Mouse (Mus musculus): Measurements from ENCODE around the gene Ren1. TPM values are rescaled to one million over a fixed set of nuclear protein-coding genes. Genes with fewer than 3 reads are reported as not detected.

Gene Ren1
- polyA plus RNA-seq, 1 experiment from 2014 or later = not detected

DNA sequence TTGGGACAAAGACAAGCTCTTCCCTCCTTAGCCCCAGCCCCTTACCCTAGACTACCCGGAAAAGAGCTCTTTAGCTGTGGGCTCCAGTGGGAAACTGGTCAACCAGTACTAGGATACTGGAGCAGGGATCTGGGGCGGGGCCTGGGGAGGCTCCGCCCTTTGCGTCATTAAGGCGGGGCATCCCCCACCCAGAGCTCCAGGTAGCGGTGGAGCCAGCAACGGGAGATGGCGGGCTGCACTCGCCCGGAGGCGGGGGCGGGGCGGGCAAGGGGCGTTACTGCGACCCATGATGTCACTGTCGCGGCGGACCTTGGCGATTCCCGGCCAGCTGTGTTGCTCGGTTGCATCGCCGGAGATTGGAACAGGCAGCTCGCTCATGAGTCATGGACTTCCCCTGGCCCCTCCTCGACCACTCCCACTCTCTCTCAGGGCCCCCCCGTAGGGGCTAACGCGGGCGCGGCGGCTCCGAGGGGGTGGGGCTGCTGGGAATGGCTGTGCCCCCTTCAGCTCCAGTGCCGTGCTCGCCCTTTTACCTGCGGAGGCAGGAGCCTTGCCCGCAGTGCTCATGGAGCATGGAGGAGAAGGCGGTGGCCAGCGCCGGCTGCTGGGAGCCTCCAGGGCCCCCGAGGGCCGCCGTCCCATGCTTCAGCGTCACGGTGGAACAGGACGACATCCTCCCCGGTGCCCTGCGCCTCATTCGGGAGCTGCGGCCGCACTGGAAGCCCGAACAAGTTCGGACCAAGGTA, 13.1 kb downstream of the Ren1 start, which contains the start of gene Etnk2:
Etnk2 (plus strand) TSS at position 297 of the 746 bp plus-strand sequence.
- H3K4me3 ChIP-seq (ENCODE audit: low read depth, low read length) = peak within 1 kb of the TSS; percentile 65
- peak; percentile 69 for ATAC-seq (ENCODE audit: insufficient read depth, low FRiP score, low TSS enrichment)
- peaks cover 11% of the 10 kb centered on the region; the same call in 1 of the 2 replicates for H3K4me1 ChIP-seq (ENCODE audit: control insufficient read depth, insufficient read depth, low read length)
- no peaks in the 10 kb centered on the region for H3K36me3 ChIP-seq (ENCODE audit: control insufficient read depth, insufficient read depth, low read length)
- H3K27me3 ChIP-seq (ENCODE audit: control insufficient read depth, insufficient read depth, low read length) = peaks cover 17% of the 10 kb centered on the region
- 1% methylated on average over 36 of the region's 52 CpGs for WGBS
- H3K9ac ChIP-seq (ENCODE audit: low read length) = peak within 1 kb of the TSS; percentile 66
- H3K4me2 ChIP-seq (ENCODE audit: low read depth) = peak within 1 kb of the TSS; percentile 98
- H3K9me3 ChIP-seq (ENCODE audit: control insufficient read depth, low read length) = no peaks in the 10 kb centered on the region
- H3K27ac ChIP-seq (ENCODE audit: low read depth, low read length) = no peak within 1 kb of the TSS
- peak; percentile 84 for DNase-seq (ENCODE audit: low spot score)

- DNase-seq (ENCODE audit: low spot score) = peak; percentile 32
- Histone ChIP-seq H3K27ac (ENCODE audit: low read depth, low read length) (no peak overlapping the region), H3K27me3 (ENCODE audit: control insufficient read depth, insufficient read depth, low read length) (peaks cover 17% of the 10 kb centered on the region), H3K9ac (ENCODE audit: low read length) (peak overlapping the region; percentile 66), H3K9me3 (ENCODE audit: control insufficient read depth, low read length) (no peaks in the 10 kb centered on the region), H3K4me1 (ENCODE audit: control insufficient read depth, insufficient read depth, low read length) (peaks cover 11% of the 10 kb centered on the region; the same call in 1 of the 2 replicates), H3K36me3 (ENCODE audit: control insufficient read depth, insufficient read depth, low read length) (no peaks in the 10 kb centered on the region), H3K4me2 (ENCODE audit: low read depth) (peak overlapping the region; percentile 98), H3K4me3 (ENCODE audit: low read depth, low read length) (peak overlapping the region; percentile 65)
- WGBS = 2% methylated on average over 27 of the region's 27 CpGs
- ATAC-seq (ENCODE audit: insufficient read depth, low FRiP score, low TSS enrichment) = 0 out of 2 replicates have a peak, but pooled peaks have one; percentile 27
These were observed 13.8 kb downstream of the Ren1 start for GRCm38 (mm10) chr1:133364022-133364630.

- DNase-seq (ENCODE audit: low spot score) = no peak
- Histone ChIP-seq H3K36me3 (ENCODE audit: control insufficient read depth, insufficient read depth, low read length) (no peaks in the 10 kb centered on the region), H3K27ac (ENCODE audit: low read depth, low read length) (no peak overlapping the region), H3K9ac (ENCODE audit: low read length) (no peak overlapping the region), H3K4me2 (ENCODE audit: low read depth) (no peak overlapping the region), H3K9me3 (ENCODE audit: control insufficient read depth, low read length) (no peaks in the 10 kb centered on the region), H3K4me3 (ENCODE audit: low read depth, low read length) (no peak overlapping the region), H3K27me3 (ENCODE audit: control insufficient read depth, insufficient read depth, low read length) (peaks cover 17% of the 10 kb centered on the region), H3K4me1 (ENCODE audit: control insufficient read depth, insufficient read depth, low read length) (peaks cover 11% of the 10 kb centered on the region; the same call in 1 of the 2 replicates)
- 59% methylated on average over 2 of the region's 2 CpGs for WGBS
- ATAC-seq (ENCODE audit: insufficient read depth, low FRiP score, low TSS enrichment) = no peak
These were observed 14.6 kb downstream of the Ren1 start for GRCm38 (mm10) chr1:133364890-133365289.

DNA sequence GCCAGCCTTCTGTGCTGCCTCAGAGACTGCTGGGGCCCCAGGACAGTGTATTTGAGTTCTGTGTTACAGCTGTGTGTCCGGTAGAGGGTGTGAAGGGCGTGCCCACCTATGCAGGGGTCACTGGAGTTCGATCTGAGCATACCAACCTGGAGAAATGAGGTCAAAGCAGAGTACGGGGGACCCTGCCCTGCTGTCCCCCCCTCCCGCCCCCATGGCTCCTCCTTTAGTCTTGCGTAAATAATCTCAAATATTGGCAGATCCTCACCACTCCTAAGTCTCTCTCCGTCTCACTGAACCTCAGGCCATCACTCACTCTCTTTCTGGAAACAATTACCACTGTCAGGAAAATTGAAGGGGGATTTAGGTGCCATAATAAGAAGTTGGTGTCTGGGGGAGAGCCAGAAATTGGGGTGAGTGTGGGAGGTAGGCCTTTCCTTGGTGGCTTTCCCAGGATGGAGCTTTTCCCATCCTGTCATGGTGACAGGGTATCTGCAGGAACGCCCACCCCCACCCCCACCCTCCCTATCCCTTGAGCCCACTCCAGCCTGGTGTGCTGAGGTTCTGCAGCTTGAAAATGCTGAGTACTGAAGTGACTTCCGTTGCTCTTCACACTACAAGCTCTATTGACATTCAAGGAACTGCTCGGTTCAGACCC, 16.8 kb downstream of the Ren1 start:
- WGBS = 50% methylated on average over 10 of the region's 10 CpGs
- H3K36me3 ChIP-seq (ENCODE audit: control insufficient read depth, insufficient read depth, low read length) = no peaks in the 10 kb centered on the region
- DNase-seq (ENCODE audit: low spot score) = no peak
- ATAC-seq (ENCODE audit: insufficient read depth, low FRiP score, low TSS enrichment) = no peak
- no peak overlapping the region for H3K9ac ChIP-seq (ENCODE audit: low read length)
- peaks cover 11% of the 10 kb centered on the region; the same call in 1 of the 2 replicates for H3K4me1 ChIP-seq (ENCODE audit: control insufficient read depth, insufficient read depth, low read length)
- H3K27ac ChIP-seq (ENCODE audit: low read depth, low read length) = no peak overlapping the region
- no peak overlapping the region for H3K4me2 ChIP-seq (ENCODE audit: low read depth)
- no peaks in the 10 kb centered on the region for H3K9me3 ChIP-seq (ENCODE audit: control insufficient read depth, low read length)
- no peak overlapping the region for H3K4me3 ChIP-seq (ENCODE audit: low read depth, low read length)
- peaks cover 17% of the 10 kb centered on the region for H3K27me3 ChIP-seq (ENCODE audit: control insufficient read depth, insufficient read depth, low read length)

- ATAC-seq (ENCODE audit: insufficient read depth, low FRiP score, low TSS enrichment) = no peak
- no peak overlapping the region for H3K9ac ChIP-seq (ENCODE audit: low read length)
- H3K4me2 ChIP-seq (ENCODE audit: low read depth) = no peak overlapping the region
- DNase-seq (ENCODE audit: low spot score) = peak; percentile 23
- no peaks in the 10 kb centered on the region for H3K9me3 ChIP-seq (ENCODE audit: control insufficient read depth, low read length)
- WGBS = 7% methylated on average over 11 of the region's 11 CpGs
- H3K27ac ChIP-seq (ENCODE audit: low read depth, low read length) = no peak overlapping the region
- H3K4me3 ChIP-seq (ENCODE audit: low read depth, low read length) = no peak overlapping the region
- peaks cover 19% of the 10 kb centered on the region for H3K4me1 ChIP-seq (ENCODE audit: control insufficient read depth, insufficient read depth, low read length)
- H3K27me3 ChIP-seq (ENCODE audit: control insufficient read depth, insufficient read depth, low read length) = peaks cover 17% of the 10 kb centered on the region
- H3K36me3 ChIP-seq (ENCODE audit: control insufficient read depth, insufficient read depth, low read length) = no peaks in the 10 kb centered on the region
These were observed 17.5 kb downstream of the Ren1 start for GRCm38 (mm10) chr1:133367606-133368488.

- WGBS = 61% methylated on average over 10 of the region's 10 CpGs
These were observed 18.3 kb downstream of the Ren1 start for GRCm38 (mm10) chr1:133368644-133369043.

GRCm38 (mm10) chr1:133370352-133370751, 20.0 kb downstream of the Ren1 start:
- H3K9ac ChIP-seq (ENCODE audit: low read length) = no peak overlapping the region
- no peak overlapping the region for H3K27ac ChIP-seq (ENCODE audit: low read depth, low read length)
- H3K27me3 ChIP-seq (ENCODE audit: control insufficient read depth, insufficient read depth, low read length) = no peaks in the 10 kb centered on the region
- WGBS = 81% methylated on average over 4 of the region's 4 CpGs
- no peak for DNase-seq (ENCODE audit: low spot score)
- H3K36me3 ChIP-seq (ENCODE audit: control insufficient read depth, insufficient read depth, low read length) = no peaks in the 10 kb centered on the region
- H3K4me2 ChIP-seq (ENCODE audit: low read depth) = no peak overlapping the region
- no peaks in the 10 kb centered on the region for H3K9me3 ChIP-seq (ENCODE audit: control insufficient read depth, low read length)
- no peak for ATAC-seq (ENCODE audit: insufficient read depth, low FRiP score, low TSS enrichment)
- peaks cover 17% of the 10 kb centered on the region for H3K4me1 ChIP-seq (ENCODE audit: control insufficient read depth, insufficient read depth, low read length)
- H3K4me3 ChIP-seq (ENCODE audit: low read depth, low read length) = no peak overlapping the region

More at GRCm38 (mm10) chr1:133368644-133369043, 18.3 kb downstream of the Ren1 start:
- Histone ChIP-seq H3K9ac (ENCODE audit: low read length) (no peak overlapping the region), H3K27me3 (ENCODE audit: control insufficient read depth, insufficient read depth, low read length) (peaks cover 15% of the 10 kb centered on the region), H3K36me3 (ENCODE audit: control insufficient read depth, insufficient read depth, low read length) (no peaks in the 10 kb centered on the region), H3K4me2 (ENCODE audit: low read depth) (no peak overlapping the region), H3K4me3 (ENCODE audit: low read depth, low read length) (no peak overlapping the region), H3K9me3 (ENCODE audit: control insufficient read depth, low read length) (no peaks in the 10 kb centered on the region), H3K4me1 (ENCODE audit: control insufficient read depth, insufficient read depth, low read length) (peaks cover 20% of the 10 kb centered on the region), H3K27ac (ENCODE audit: low read depth, low read length) (no peak overlapping the region)
- no peak for ATAC-seq (ENCODE audit: insufficient read depth, low FRiP score, low TSS enrichment)
- DNase-seq (ENCODE audit: low spot score) = no peak

DNA sequence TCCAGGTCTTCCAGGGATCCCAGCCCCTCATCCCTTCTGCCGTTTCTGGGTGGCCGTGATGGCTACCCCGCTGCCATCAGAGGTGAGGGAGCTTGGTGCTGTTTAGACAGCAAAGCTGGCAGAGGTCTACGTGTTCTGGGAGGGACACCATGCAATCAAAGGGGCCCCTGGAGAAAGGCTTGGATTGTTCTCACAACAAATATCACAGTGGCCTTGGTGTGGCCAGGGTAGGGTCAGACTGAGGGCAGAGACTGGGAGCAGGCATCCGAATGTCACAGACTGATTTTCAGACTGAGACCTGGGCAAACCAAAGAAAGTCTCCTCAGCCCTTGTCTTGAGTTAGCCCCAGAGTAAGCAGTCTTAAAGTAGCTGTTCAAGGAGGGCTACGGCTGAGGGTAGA, 21.1 kb downstream of the Ren1 start:
- no peak overlapping the region for H3K27ac ChIP-seq (ENCODE audit: low read depth, low read length)
- DNase-seq (ENCODE audit: low spot score) = no peak
- 79% methylated on average over 6 of the region's 6 CpGs for WGBS

More for the DNA sequence above, 21.1 kb downstream of the Ren1 start:
- H3K27me3 ChIP-seq (ENCODE audit: control insufficient read depth, insufficient read depth, low read length) = no peaks in the 10 kb centered on the region
- no peaks in the 10 kb centered on the region for H3K9me3 ChIP-seq (ENCODE audit: control insufficient read depth, low read length)
- H3K4me3 ChIP-seq (ENCODE audit: low read depth, low read length) = no peak overlapping the region
- H3K4me2 ChIP-seq (ENCODE audit: low read depth) = no peak overlapping the region
- no peak for ATAC-seq (ENCODE audit: insufficient read depth, low FRiP score, low TSS enrichment)
- peaks cover 17% of the 10 kb centered on the region for H3K4me1 ChIP-seq (ENCODE audit: control insufficient read depth, insufficient read depth, low read length)
- H3K9ac ChIP-seq (ENCODE audit: low read length) = no peak overlapping the region
- H3K36me3 ChIP-seq (ENCODE audit: control insufficient read depth, insufficient read depth, low read length) = no peaks in the 10 kb centered on the region
